Mouse (Mus musculus): ENCODE results near the gene Akain1. TPM values are rescaled to one million over a fixed set of nuclear protein-coding genes. Genes with fewer than 3 reads are reported as not detected.

Gene Akain1
- polyA plus RNA-seq (2015; fragmentation: Illumina TruSeq; extraction: RNeasy Lipid Tissue Mini Kit (QIAGEN cat#74804); ENCODE audit: low read depth, low replicate concordance), result 10.3 TPM

DNA sequence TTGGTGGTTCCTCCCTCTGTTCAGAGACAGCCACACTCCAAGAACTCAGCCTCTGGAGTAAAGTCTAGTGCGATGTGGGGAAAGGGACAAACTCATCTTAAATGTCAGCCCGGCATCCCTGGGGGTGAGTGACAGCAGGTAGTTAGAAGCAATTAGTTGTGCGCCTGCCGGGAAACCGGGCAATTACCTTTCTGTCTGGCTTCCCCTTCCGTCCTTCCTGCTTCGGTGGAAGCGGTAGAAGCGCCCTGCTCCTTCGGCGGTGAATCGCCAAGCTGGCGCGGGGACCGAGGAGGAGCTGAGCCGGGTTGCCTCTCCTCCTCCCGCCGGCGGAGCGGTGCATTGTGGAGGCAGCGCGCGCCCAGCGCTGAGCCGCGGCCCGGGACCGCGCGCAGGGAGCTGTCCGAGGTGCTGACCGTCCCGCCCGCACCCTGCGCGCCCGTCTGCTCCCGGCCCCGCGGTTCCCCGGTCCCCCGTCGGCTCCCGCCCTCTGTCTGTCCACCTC is at the start of gene Akain1:
Akain1 (plus strand) TSS at position 337 of the 502 bp plus-strand sequence.

Other genes with a start within 250 kb of the Akain1 start
- 20.1 TPM for gene Zbtb14, start 56.3 kb upstream of the Akain1 start, polyA plus RNA-seq (2015; fragmentation: Illumina TruSeq; extraction: RNeasy Lipid Tissue Mini Kit (QIAGEN cat#74804); ENCODE audit: low read depth, low replicate concordance)

Data from brain, adult 10 weeks (tissue).